Mouse (Mus musculus): Measurements from ENCODE around the gene Kti12.

Kti12 gene

GRCm38 (mm10) chr4:108847715-108848504, at the start of gene Kti12:
Gene Kti12 (plus strand): TSS chr4:108847785.
- peak; percentile 84 for DNase-seq (ENCODE audit: low spot score)

- DNase-seq (ENCODE audit: low spot score), result peak; percentile 82
Observed at GRCm38 (mm10) chr4:108798083-108798830, 49.3 kb upstream of the Kti12 start.

- no peak for DNase-seq (ENCODE audit: low spot score)
Observed at GRCm38 (mm10) chr4:108803535-108803934, 44.0 kb upstream of the Kti12 start.

GRCm38 (mm10) chr4:108811142-108811541, 36.4 kb upstream of the Kti12 start:
- no peak for DNase-seq (ENCODE audit: low spot score)

GRCm38 (mm10) chr4:108811550-108811949, 36.0 kb upstream of the Kti12 start:
- no peak for DNase-seq (ENCODE audit: low spot score)

- DNase-seq (ENCODE audit: low spot score), result no peak
Observed at GRCm38 (mm10) chr4:108825677-108826076, 21.9 kb upstream of the Kti12 start.

GRCm38 (mm10) chr4:108826096-108826495, 21.5 kb upstream of the Kti12 start:
- no peak for DNase-seq (ENCODE audit: low spot score)

- DNase-seq (ENCODE audit: low spot score), result no peak
Observed at GRCm38 (mm10) chr4:108826643-108827042, 20.9 kb upstream of the Kti12 start.

GRCm38 (mm10) chr4:108830698-108831097, 16.9 kb upstream of the Kti12 start:
- no peak for DNase-seq (ENCODE audit: low spot score)

- DNase-seq (ENCODE audit: low spot score), result peak; percentile 90
Observed at GRCm38 (mm10) chr4:108832916-108833827, 14.4 kb upstream of the Kti12 start, which contains the start of gene Btf3l4. Gene Btf3l4 (minus strand): TSS chr4:108833614.

GRCm38 (mm10) chr4:108833828-108834114, 13.8 kb upstream of the Kti12 start:
- no peak for DNase-seq (ENCODE audit: low spot score)

- DNase-seq (ENCODE audit: low spot score), result peak; percentile 87
Observed at GRCm38 (mm10) chr4:108834115-108834970, 13.2 kb upstream of the Kti12 start, which contains the start of gene Txndc12. Gene Txndc12 (plus strand): TSS chr4:108834601.

GRCm38 (mm10) chr4:108834971-108835311, 12.6 kb upstream of the Kti12 start:
- DNase-seq (ENCODE audit: low spot score), result no peak

GRCm38 (mm10) chr4:108835496-108835895, 12.1 kb upstream of the Kti12 start:
- no peak for DNase-seq (ENCODE audit: low spot score)

GRCm38 (mm10) chr4:108838031-108838430, 9.6 kb upstream of the Kti12 start:
- peak; percentile 37 for DNase-seq (ENCODE audit: low spot score)

GRCm38 (mm10) chr4:108841920-108842578, 5.5 kb upstream of the Kti12 start:
- no peak for DNase-seq (ENCODE audit: low spot score)

GRCm38 (mm10) chr4:108843336-108843735, 4.2 kb upstream of the Kti12 start:
- no peak for DNase-seq (ENCODE audit: low spot score)

- DNase-seq (ENCODE audit: low spot score), result no peak
Observed at GRCm38 (mm10) chr4:108845824-108846569, 1.6 kb upstream of the Kti12 start.

GRCm38 (mm10) chr4:108848505-108848848, 892 bp downstream of the Kti12 start, which contains the start of gene A730015C16Rik:
Gene A730015C16Rik (minus strand): TSS chr4:108848619.
- DNase-seq (ENCODE audit: low spot score), result no peak

GRCm38 (mm10) chr4:108866806-108867205, 19.2 kb downstream of the Kti12 start:
- DNase-seq (ENCODE audit: low spot score), result no peak
